8 mouse cellular contexts compared by ENCODE assay signal in the genomic region with DNA sequence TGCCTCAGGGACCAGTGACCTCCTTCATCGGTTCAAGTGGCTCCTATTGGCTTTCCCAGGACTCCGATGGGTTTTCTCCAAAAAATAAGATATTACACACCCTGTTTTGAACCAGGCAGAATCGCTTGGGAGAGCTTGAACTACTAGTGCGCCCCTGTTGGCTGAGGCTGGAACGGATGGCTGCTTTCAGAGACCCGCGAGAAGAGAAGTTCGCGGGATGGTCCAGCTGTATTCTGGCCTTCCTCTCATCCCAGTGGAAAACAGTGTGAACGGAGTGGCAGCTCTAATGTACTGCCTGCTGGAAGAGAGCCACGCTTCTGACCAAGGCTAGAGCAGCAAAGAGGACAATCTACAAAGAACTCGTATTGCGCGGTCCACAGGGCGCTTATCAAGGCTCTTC. TPM values are rescaled to one million over a fixed set of nuclear protein-coding genes. Genes with fewer than 3 reads are reported as not detected.
DNase-seq lines count a peak whose midpoint lies in the region; ATAC-seq and TF ChIP-seq lines count a peak whose summit lies in the region.

No protein-coding gene starts in this region.

- peak; percentile 56 for TF ChIP-seq CTCF in E14TG2a.4 (conservative IDR thresholded peaks at IDR 0.05; ENCODE audit: low read length)
- peak; percentile 71 for TF ChIP-seq CTCF in stomach, postnatal 0 days (IDR thresholded peaks at IDR 0.05; ENCODE audit: low read depth)

- H3K27ac ChIP-seq in limb, embryonic 14.5 days (replicated peaks; ENCODE audit: low read depth, low read length): no peak overlapping the region
- H3K27ac ChIP-seq in stomach, postnatal 0 days (replicated peaks): peak overlapping the region; percentile 75

- peaks cover 24% of the 10 kb centered on the region for H3K4me1 ChIP-seq in E14TG2a.4 (replicated peaks; ENCODE audit: low read depth, low read length)
- H3K4me1 ChIP-seq in limb, embryonic 14.5 days (ENCODE audit: control insufficient read depth, insufficient read depth, low read length): peaks cover 8% of the 10 kb centered on the region
- H3K4me1 ChIP-seq in stomach, postnatal 0 days (replicated peaks; ENCODE audit: control insufficient read depth, insufficient read depth): no peaks in the 10 kb centered on the region

- peak overlapping the region; percentile 43 for H3K4me2 ChIP-seq in limb, embryonic 14.5 days (replicated peaks; ENCODE audit: low read depth, low read length, severe bottlenecking)
- H3K4me2 ChIP-seq in stomach, postnatal 0 days (replicated peaks; ENCODE audit: low read depth): peak overlapping the region; percentile 46

- TF ChIP-seq EP300 in stomach, postnatal 0 days (optimal IDR thresholded peaks at IDR 0.05): no peak

- H3K9me3 ChIP-seq in E14TG2a.4 (ENCODE audit: low read length): no peaks in the 10 kb centered on the region
- no peaks in the 10 kb centered on the region for H3K9me3 ChIP-seq in limb, embryonic 14.5 days (ENCODE audit: control insufficient read depth, low read length)
- no peaks in the 10 kb centered on the region for H3K9me3 ChIP-seq in stomach, postnatal 0 days (ENCODE audit: control insufficient read depth, low read length)

- WGBS in limb, embryonic 14.5 days: 4% methylated on average over 15 of the region's 15 CpGs
- 6% methylated on average over 15 of the region's 15 CpGs for WGBS in stomach, postnatal 0 days

- DNase-seq in adrenal gland, postnatal 14 days: peak; percentile 37
- no peak for DNase-seq in adrenal gland, adult 18-20 months (ENCODE audit: low spot score in 2 of 2)
- DNase-seq in forelimb bud, embryonic 11.5 days (ENCODE audit: low read depth, low spot score): peak; percentile 52
- DNase-seq in limb, embryonic 14.5 days (ENCODE audit: low spot score): no peak
- peak; percentile 59 for DNase-seq in stomach, postnatal 0 days (ENCODE audit: low spot score)
- no peak for DNase-seq in spleen, postnatal 14 days (ENCODE audit: low spot score in 2 of 2)
- DNase-seq in urinary bladder, adult 2 months (ENCODE audit: low spot score): no peak

- 0 out of 2 replicates have a peak overlapping the region, but pooled peaks have one; percentile 22 for H3K9ac ChIP-seq in limb, embryonic 14.5 days (ENCODE audit: low read depth, low read length, severe bottlenecking)
- H3K9ac ChIP-seq in stomach, postnatal 0 days (ENCODE audit: low read length): peak overlapping the region; percentile 39

- no peaks in the 10 kb centered on the region for H3K36me3 ChIP-seq in E14TG2a.4 (ENCODE audit: insufficient read depth, low read length)
- no peaks in the 10 kb centered on the region for H3K36me3 ChIP-seq in limb, embryonic 14.5 days (ENCODE audit: control insufficient read depth, insufficient read depth, low read length)
- H3K36me3 ChIP-seq in stomach, postnatal 0 days (ENCODE audit: control insufficient read depth, insufficient read depth, low read length): no peaks in the 10 kb centered on the region

- peak overlapping the region; percentile 21; the same call in 1 of the 2 replicates for H3K4me3 ChIP-seq in E14TG2a.4 (replicated peaks; ENCODE audit: low read length)
- peak overlapping the region; percentile 29 for H3K4me3 ChIP-seq in limb, embryonic 14.5 days (replicated peaks; ENCODE audit: low read length)
- H3K4me3 ChIP-seq in stomach, postnatal 0 days (ENCODE audit: low read depth, low read length): peak overlapping the region; percentile 18; the same call in 1 of the 2 replicates

- peaks cover 85% of the 10 kb centered on the region for H3K27me3 ChIP-seq in E14TG2a.4 (ENCODE audit: insufficient read depth, low read length)
- H3K27me3 ChIP-seq in limb, embryonic 14.5 days (ENCODE audit: control insufficient read depth, insufficient read depth, low read length): peaks cover 63% of the 10 kb centered on the region
- peaks cover 5% of the 10 kb centered on the region; the same call in 1 of the 2 replicates for H3K27me3 ChIP-seq in stomach, postnatal 0 days (ENCODE audit: control insufficient read depth, insufficient read depth, low read length)

- TF ChIP-seq POLR2A in limb, embryonic 14.5 days (IDR thresholded peaks at IDR 0.05; ENCODE audit: borderline replicate concordance, extremely low read depth, insufficient read depth, insufficient read length): no peak

- peak; percentile 32; the same call in 1 of the 2 replicates for ATAC-seq in limb, embryonic 14.5 days (ENCODE audit: low FRiP score, low read depth)
- ATAC-seq in stomach, postnatal 0 days (ENCODE audit: low FRiP score, low TSS enrichment): peak; percentile 78

RNA-seq across cellular contexts. Expression of gene Six2, which starts 8.4 kb away (rescaled TPM):
- not detected in 2 replicates for total RNA-seq in adrenal gland, postnatal 14 days (2021)
- not detected for total RNA-seq in adrenal gland, adult 18-20 months (2021)
- polyA plus RNA-seq in limb, embryonic 14.5 days (2012; rRNA removed): 30.0 and 47.7 TPM in 2 replicates
- 7.7 and 14.6 TPM in 2 replicates for polyA plus RNA-seq in limb, embryonic 14.5 days (2014; fragmentation: Nextera tagmentation; extraction: Ambion mirVana)
- 2.6 and 4.0 TPM in 2 replicates for polyA plus RNA-seq in stomach, postnatal 0 days (2015; fragmentation: Nextera tagmentation; extraction: Ambion mirVana)
- 0.21 and 0.47 TPM in 2 replicates for polyA plus RNA-seq in urinary bladder, adult 2 months (2012; rRNA removed)

Comparison
In these comparisons a context has a peak if more than half of its experiments do, and no peak if none do; other contexts are left out.
1. DNase-seq: peak in adrenal gland, postnatal 14 days (single experiment), forelimb bud, embryonic 11.5 days (single experiment) and stomach, postnatal 0 days (single experiment); none in adrenal gland, adult 18-20 months (0 of 2), limb, embryonic 14.5 days (single experiment), spleen, postnatal 14 days (0 of 2) and urinary bladder, adult 2 months (single experiment).
2. Peak in every context shown above with its lines, with median percentiles within 50 percentile points of each other: H3K4me3 ChIP-seq.